ENCODE assay signal across 12 mouse cellular contexts in the genomic region with DNA sequence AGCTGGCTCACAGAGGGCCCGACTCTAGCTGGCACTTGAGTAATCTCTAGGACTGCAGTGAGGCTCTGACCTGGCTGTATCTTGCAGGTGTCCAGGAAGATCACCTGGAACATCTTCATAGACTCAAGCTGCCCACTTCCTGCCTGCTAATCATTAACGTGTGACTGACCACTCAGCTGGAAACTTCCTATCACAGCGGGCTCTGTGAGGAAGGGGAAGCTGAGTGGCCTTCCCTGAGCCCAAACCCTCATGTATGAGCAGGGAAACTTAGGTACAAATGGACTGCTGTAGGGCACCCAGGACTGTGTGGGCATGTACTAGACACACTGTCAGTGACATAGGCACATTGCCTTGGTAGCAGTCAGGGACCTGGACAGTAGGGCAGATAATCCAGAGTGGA.
DNase-seq lines count a peak whose midpoint lies in the region; ATAC-seq and TF ChIP-seq lines count a peak whose summit lies in the region.
"Had no signal": no experiment of that assay in that cellular context is flagged by ENCODE, and none has a peak within 500 bp of the region (broad histone marks: within the 10 kb centered on the region; RNA-seq: fewer than 3 reads in every experiment).

No protein-coding gene starts in this region.

- no peak for DNase-seq in layer of hippocampus, adult 2 months (ENCODE audit: low spot score in 2 of 2)
- DNase-seq in layer of hippocampus, postnatal 25 days (ENCODE audit: extremely low spot score in 1 of 2, low spot score in 1 of 2): no peak
- DNase-seq in CH12.LX (ENCODE audit: extremely low read depth): peak; percentile 24
- peak; percentile 77 for DNase-seq in kidney, adult 9 months
- no peak for DNase-seq in limb, embryonic 10.5 days (ENCODE audit: low spot score)
- DNase-seq in midbrain, postnatal 0 days (ENCODE audit: low spot score): no peak
- DNase-seq in layer of hippocampus, adult 18-20 months (ENCODE audit: low spot score in 2 of 2): no peak
- DNase-seq: forebrain, postnatal 0 days had no signal

- TF ChIP-seq RAD21 in CH12.LX (IDR thresholded peaks at IDR 0.05; ENCODE audit: low read depth, low read length): no peak

- no peak; the same call in 1 of the 2 replicates for TF ChIP-seq EP300 in CH12.LX (IDR thresholded peaks at IDR 0.05; ENCODE audit: low read length)

- H3K4me3 ChIP-seq in layer of hippocampus, adult 2 months: no peak overlapping the region
- H3K4me3 ChIP-seq in CH12.LX (replicated peaks in 1 of 3; ENCODE audit: low read depth in 2 of 3, low read length in 2 of 3, poor library complexity in 1 of 3): no peak overlapping the region
- H3K4me3 ChIP-seq in limb, embryonic 10.5 days: no peak overlapping the region
- no peak overlapping the region for H3K4me3 ChIP-seq in midbrain, postnatal 0 days (ENCODE audit: low read depth, low read length)
- H3K4me3 ChIP-seq: embryonic facial prominence, embryonic 12.5 days; limb, embryonic 15.5 days; midbrain, embryonic 10.5 days had no signal

- 73% methylated on average over 3 of the region's 3 CpGs for WGBS in limb, embryonic 10.5 days
- WGBS in midbrain, postnatal 0 days: 65% methylated on average over 3 of the region's 3 CpGs

- H3K4me2 ChIP-seq in CH12.LX (ENCODE audit: insufficient read depth, low read depth, poor library complexity, severe bottlenecking): no peak overlapping the region
- no peak overlapping the region for H3K4me2 ChIP-seq in midbrain, postnatal 0 days (ENCODE audit: low read depth, low read length, poor library complexity, severe bottlenecking)
- H3K4me2 ChIP-seq: embryonic facial prominence, embryonic 12.5 days; limb, embryonic 15.5 days; lung, embryonic 14.5 days had no signal

- dilution Hi-C loops in CH12.LX (cut with MboI; ENCODE audit: extremely low pct_ligation_motif_present, extremely low pct_unique_long_range_greater_than_20kb, low sequenced_read_pairs): no loop called here

- H3K79me2 ChIP-seq in CH12.LX (replicated peaks; ENCODE audit: control insufficient read depth, extremely low read depth, insufficient read depth, poor library complexity, severe bottlenecking): peaks cover 22% of the 10 kb centered on the region

- peaks cover 42 to 98% of the 10 kb centered on the region in 2 experiments for H3K36me3 ChIP-seq in CH12.LX (replicated peaks in 1 of 2; ENCODE audit: control insufficient read depth in 1 of 2, insufficient read depth in 1 of 2, low read length in 1 of 2)
- H3K36me3 ChIP-seq in limb, embryonic 10.5 days: no peaks in the 10 kb centered on the region
- H3K36me3 ChIP-seq in midbrain, postnatal 0 days (ENCODE audit: insufficient read depth, low read length): no peaks in the 10 kb centered on the region
- H3K36me3 ChIP-seq: embryonic facial prominence, embryonic 12.5 days; limb, embryonic 15.5 days had no signal

- no peaks in the 10 kb centered on the region for H3K9me3 ChIP-seq in CH12.LX (replicated peaks; ENCODE audit: low read length)
- H3K9me3 ChIP-seq in limb, embryonic 10.5 days (replicated peaks): no peaks in the 10 kb centered on the region
- no peaks in the 10 kb centered on the region for H3K9me3 ChIP-seq in midbrain, postnatal 0 days (ENCODE audit: low read length)
- H3K9me3 ChIP-seq: embryonic facial prominence, embryonic 12.5 days; limb, embryonic 15.5 days; midbrain, embryonic 10.5 days had no signal

- no peak overlapping the region for H3K9ac ChIP-seq in CH12.LX (ENCODE audit: insufficient read depth, low read depth)
- no peak overlapping the region for H3K9ac ChIP-seq in midbrain, postnatal 0 days (replicated peaks; ENCODE audit: low read length, poor library complexity, severe bottlenecking)
- H3K9ac ChIP-seq: embryonic facial prominence, embryonic 12.5 days; forebrain, postnatal 0 days; limb, embryonic 15.5 days; lung, embryonic 14.5 days had no signal

- no peaks in the 10 kb centered on the region for H3K27me3 ChIP-seq in CH12.LX (replicated peaks)
- no peaks in the 10 kb centered on the region for H3K27me3 ChIP-seq in limb, embryonic 10.5 days (ENCODE audit: low read depth, poor library complexity, severe bottlenecking)
- no peaks in the 10 kb centered on the region for H3K27me3 ChIP-seq in midbrain, postnatal 0 days (ENCODE audit: insufficient read depth, low read length)
- H3K27me3 ChIP-seq: embryonic facial prominence, embryonic 12.5 days; limb, embryonic 15.5 days had no signal

- TF ChIP-seq CTCF in layer of hippocampus, adult 2 months (conservative IDR thresholded peaks at IDR 0.05): no peak
- TF ChIP-seq CTCF in CH12.LX (conservative IDR thresholded peaks at IDR 0.05 in 1 of 2, IDR thresholded peaks at IDR 0.05 in 1 of 2; ENCODE audit: low read depth in 2 of 2, low read length in 2 of 2): no peak
- TF ChIP-seq CTCF in midbrain, postnatal 0 days (IDR thresholded peaks at IDR 0.05): no peak

- TF ChIP-seq POLR2A in CH12.LX (IDR thresholded peaks at IDR 0.05; ENCODE audit: low read depth, low read length): no peak

- H3K27ac ChIP-seq in layer of hippocampus, adult 2 months: peak overlapping the region; percentile 53; the same call in 1 of the 2 replicates
- H3K27ac ChIP-seq in CH12.LX (ENCODE audit: insufficient read depth, low read depth): 0 out of 2 replicates have a peak overlapping the region, but pooled peaks have one; percentile 22
- H3K27ac ChIP-seq in limb, embryonic 10.5 days: peak overlapping the region; percentile 15; the same call in 1 of the 2 replicates
- H3K27ac ChIP-seq in midbrain, postnatal 0 days (ENCODE audit: low read depth, low read length): no peak overlapping the region
- H3K27ac ChIP-seq: embryonic facial prominence, embryonic 12.5 days; limb, embryonic 15.5 days; midbrain, embryonic 10.5 days had no signal

- in situ Hi-C loops in CH12.LX (cut with MboI; ENCODE audit: low pct_ligation_motif_present, low pct_unique_long_range_greater_than_20kb, low sequenced_read_pairs): loop anchor here (10.0 kb wide), 1 partner anchor 55 kb away; no protein-coding TSS in a partner anchor

- ATAC-seq in midbrain, postnatal 0 days (ENCODE audit: low FRiP score): no peak
- ATAC-seq: forebrain, postnatal 0 days had no signal

- peaks cover 7 to 78% of the 10 kb centered on the region in 2 experiments for H3K4me1 ChIP-seq in CH12.LX (ENCODE audit: control insufficient read depth in 1 of 2, insufficient read depth in 2 of 2)
- H3K4me1 ChIP-seq in limb, embryonic 10.5 days: peaks cover 34% of the 10 kb centered on the region
- H3K4me1 ChIP-seq in midbrain, postnatal 0 days (ENCODE audit: insufficient read depth, low read length): peaks cover 10% of the 10 kb centered on the region

TF ChIP-seq in CH12.LX, 34 proteins besides CTCF, POLR2A, EP300 and RAD21:
- TF ChIP-seq MXI1 (IDR thresholded peaks at IDR 0.05; ENCODE audit: low read depth, low read length) (no peak), CHD1 (IDR thresholded peaks at IDR 0.05; ENCODE audit: low read depth, low read length) (no peak)

Comparison
In these comparisons a context has a peak if more than half of its experiments do, and no peak if none do; other contexts are left out.
1. DNase-seq: peak in CH12.LX (single experiment) and kidney, adult 9 months (single experiment); none in layer of hippocampus, adult 2 months (0 of 2), layer of hippocampus, postnatal 25 days (0 of 2), limb, embryonic 10.5 days (single experiment), midbrain, postnatal 0 days (single experiment) and layer of hippocampus, adult 18-20 months (0 of 2).